ENCODE assay signal across 12 mouse cellular contexts in the genomic region with DNA sequence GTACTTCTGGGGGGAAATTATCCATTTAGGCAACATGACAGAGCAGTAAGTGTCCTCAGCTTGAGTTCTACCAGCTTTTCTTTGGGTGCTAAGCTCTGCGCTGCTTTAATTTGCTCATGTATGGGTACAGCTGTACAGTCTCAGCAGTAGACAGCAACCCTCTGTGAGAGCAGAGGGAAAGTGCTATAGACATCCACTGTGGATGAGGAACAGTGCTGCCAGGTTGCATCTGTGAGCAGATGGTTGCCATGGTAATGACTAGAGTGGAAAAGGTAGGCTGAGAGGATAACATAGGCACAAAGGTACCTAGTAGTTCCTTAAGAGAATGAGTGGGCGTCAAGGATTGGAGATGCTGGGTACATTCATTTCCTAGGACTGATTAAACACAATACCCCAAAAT.
DNase-seq lines count a peak whose midpoint lies in the region; ATAC-seq and TF ChIP-seq lines count a peak whose summit lies in the region.
"Had no signal": no experiment of that assay in that cellular context is flagged by ENCODE, and none has a peak within 500 bp of the region (broad histone marks: within the 10 kb centered on the region; RNA-seq: fewer than 3 reads in every experiment).

No protein-coding gene starts in this region.

- H3K27me3 ChIP-seq in forebrain, postnatal 0 days (ENCODE audit: insufficient read depth, low read length), result no peaks in the 10 kb centered on the region
- H3K27me3 ChIP-seq in neural tube, embryonic 15.5 days (replicated peaks), result no peaks in the 10 kb centered on the region
- H3K27me3 ChIP-seq: kidney, embryonic 15.5 days had no signal

- H3K9ac ChIP-seq in forebrain, postnatal 0 days, result no peak overlapping the region
- H3K9ac ChIP-seq in neural tube, embryonic 15.5 days (replicated peaks), result no peak overlapping the region
- H3K9ac ChIP-seq: kidney, embryonic 15.5 days had no signal

- peak; percentile 41 for DNase-seq in layer of hippocampus, adult 11-12 months (ENCODE audit: low spot score)
- DNase-seq in layer of hippocampus, postnatal 10 days (ENCODE audit: low spot score in 2 of 2), result no peak
- DNase-seq in forebrain, postnatal 0 days, result peak; percentile 27
- peak; percentile 5 to 6 for DNase-seq in left cerebral cortex, adult 18-20 months (ENCODE audit: low spot score in 2 of 2)
- no peak for DNase-seq in lung, postnatal 10 days
- no peak for DNase-seq in lung, postnatal 25 days (ENCODE audit: low spot score)
- DNase-seq: adrenal gland, postnatal 14 days; gastrocnemius, postnatal 14 days; lung, adult 18-20 months; thymus, postnatal 4 days had no signal

- WGBS in forebrain, postnatal 0 days, result 74% methylated on average over 2 of the region's 2 CpGs
- 85% methylated on average over 2 of the region's 2 CpGs for WGBS in neural tube, embryonic 15.5 days

- no peaks in the 10 kb centered on the region for H3K36me3 ChIP-seq in forebrain, postnatal 0 days (ENCODE audit: insufficient read depth)
- H3K36me3 ChIP-seq in neural tube, embryonic 15.5 days, result no peaks in the 10 kb centered on the region
- H3K36me3 ChIP-seq: kidney, embryonic 15.5 days had no signal

- H3K4me2 ChIP-seq in forebrain, postnatal 0 days (ENCODE audit: low read depth), result no peak overlapping the region
- H3K4me2 ChIP-seq in neural tube, embryonic 15.5 days, result no peak overlapping the region
- H3K4me2 ChIP-seq: kidney, embryonic 15.5 days had no signal

- peak overlapping the region; percentile 47 for H3K27ac ChIP-seq in forebrain, postnatal 0 days (ENCODE audit: low read depth, low read length)
- H3K27ac ChIP-seq in neural tube, embryonic 15.5 days (replicated peaks), result no peak overlapping the region
- H3K27ac ChIP-seq: kidney, embryonic 15.5 days had no signal

- TF ChIP-seq CTCF in forebrain, postnatal 0 days (IDR thresholded peaks at IDR 0.05; ENCODE audit: low read depth), result no peak

- H3K4me1 ChIP-seq in forebrain, postnatal 0 days (ENCODE audit: insufficient read depth), result no peaks in the 10 kb centered on the region
- H3K4me1 ChIP-seq in neural tube, embryonic 15.5 days, result no peaks in the 10 kb centered on the region
- H3K4me1 ChIP-seq: kidney, embryonic 15.5 days had no signal

- H3K4me3 ChIP-seq in forebrain, postnatal 0 days (ENCODE audit: low read depth, low read length), result no peak overlapping the region
- no peak overlapping the region for H3K4me3 ChIP-seq in neural tube, embryonic 15.5 days (replicated peaks)
- H3K4me3 ChIP-seq: kidney, embryonic 15.5 days had no signal

- H3K9me3 ChIP-seq in forebrain, postnatal 0 days (ENCODE audit: low read length), result no peaks in the 10 kb centered on the region
- H3K9me3 ChIP-seq in neural tube, embryonic 15.5 days (replicated peaks), result no peaks in the 10 kb centered on the region
- H3K9me3 ChIP-seq: kidney, embryonic 15.5 days had no signal

- ATAC-seq in forebrain, postnatal 0 days, result peak; percentile 95
- peak; percentile 75 for ATAC-seq in neural tube, embryonic 15.5 days (ENCODE audit: low FRiP score)

Comparison
In these comparisons a context has a peak if more than half of its experiments do, and no peak if none do; other contexts are left out.
1. DNase-seq: peak in layer of hippocampus, adult 11-12 months (single experiment), forebrain, postnatal 0 days (single experiment) and left cerebral cortex, adult 18-20 months (2 of 2); none in layer of hippocampus, postnatal 10 days (0 of 2), lung, postnatal 10 days (single experiment) and lung, postnatal 25 days (single experiment).